Mouse (Mus musculus) thymus, adult 2 months (tissue): ENCODE measurements around the gene Elp1. TPM values are rescaled to one million over a fixed set of nuclear protein-coding genes. Genes with fewer than 3 reads are reported as not detected.
A peak's percentile ranks its signal among the peaks of the same experiment; 100 is the strongest.

Experiments used
- DNase-seq: peaks from one replicate; pipeline ENCODE4 v3.0.0; 2021
- H3K27ac ChIP-seq: fragments of 200-500 bp; 2 replicates; pipeline ENCODE4 v1.5.1; 2012; ENCODE audit warnings: low read length, control low read depth; ENCODE audit not compliant: control insufficient read depth, insufficient read depth
- H3K27me3 ChIP-seq: fragments of 200-500 bp; 2 replicates; pipeline ENCODE4 v1.6.1; 2012; ENCODE audit warnings: mild to moderate bottlenecking, low read length, moderate library complexity, mixed read lengths; ENCODE audit not compliant: control insufficient read depth, insufficient read depth
- H3K36me3 ChIP-seq: fragments of 200-500 bp; 2 replicates; pipeline ENCODE4 v1.6.1; 2012; ENCODE audit warnings: mild to moderate bottlenecking, low read length, moderate library complexity; ENCODE audit not compliant: control insufficient read depth, insufficient read depth
- H3K4me1 ChIP-seq: fragments of 200-500 bp; replicated peaks from 2 replicates; pipeline ENCODE4 v1.6.1; 2012; ENCODE audit warnings: low read length; ENCODE audit not compliant: control insufficient read depth, insufficient read depth
- H3K4me3 ChIP-seq: fragments of 200-500 bp; 2 replicates; pipeline ENCODE4 v1.5.1; 2012; ENCODE audit warnings: mild to moderate bottlenecking, low read length, control low read depth, moderate library complexity; ENCODE audit not compliant: control insufficient read depth, insufficient read depth
- CTCF ChIP-seq: fragments of 200-500 bp; IDR thresholded peaks from 2 replicates; pipeline ENCODE4 v1.5.1; 2012; ENCODE audit warnings: mild to moderate bottlenecking, control low read depth, low read length, moderate library complexity, borderline replicate concordance; ENCODE audit not compliant: control insufficient read depth, poor library complexity, insufficient read depth; ENCODE audit errors: extremely low read depth
- POLR2A ChIP-seq: fragments of 200-500 bp; IDR thresholded peaks from 2 replicates; pipeline ENCODE4 v1.6.1; 2012; ENCODE audit warnings: mild to moderate bottlenecking, low read length, control low read depth, moderate library complexity; ENCODE audit not compliant: control insufficient read depth, poor library complexity, insufficient read depth; ENCODE audit errors: extremely low read depth
- WGBS: fragments of 180-500 bp; shearing (Covaris S2); methylation state at CpG from one replicate; pipeline ENCODE4 v1.1.7; 2018; 5-methylcytosine and 5-hydroxymethylcytosine counted together
- polyA plus RNA-seq: library from polyadenylated mRNA; depleted of rRNA; stranded (reverse); fragments of >200 nt; gene quantifications from 2 replicates; pipeline ENCODE4 v1.2.3, GENCODE M21; 2012

Gene Elp1
- polyA plus RNA-seq, 1 experiment = 18.0 TPM

DNA sequence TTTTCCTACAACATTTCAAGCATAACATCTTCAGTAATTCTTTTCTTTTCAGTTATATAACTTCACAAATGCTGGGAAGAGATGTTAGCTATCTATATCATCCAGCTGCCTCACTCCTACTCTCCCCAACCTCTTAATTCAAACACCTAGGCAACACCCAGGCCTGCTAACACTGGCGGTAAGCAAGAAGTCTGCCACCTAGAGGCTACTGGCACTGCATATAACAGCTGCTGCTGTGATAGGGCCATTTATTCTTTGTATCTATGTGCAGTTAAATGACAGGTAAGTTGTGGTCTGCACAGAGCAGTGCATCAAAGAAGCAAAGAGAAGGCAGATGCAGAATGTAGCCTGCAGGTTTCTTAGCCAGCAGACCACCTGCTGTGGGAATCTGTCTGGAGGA, 10.8 kb downstream of the Elp1 start:
- WGBS = 71% methylated on average over 1 of the region's 1 CpGs
- H3K27ac ChIP-seq = no peak overlapping the region
- H3K4me3 ChIP-seq = no peak overlapping the region
- H3K4me1 ChIP-seq = no peaks in the 10 kb centered on the region
- TF ChIP-seq POLR2A = no peak
- TF ChIP-seq CTCF = no peak
- peak; percentile 10 for DNase-seq
- H3K36me3 ChIP-seq = peaks cover 50% of the 10 kb centered on the region
- no peaks in the 10 kb centered on the region for H3K27me3 ChIP-seq

DNA sequence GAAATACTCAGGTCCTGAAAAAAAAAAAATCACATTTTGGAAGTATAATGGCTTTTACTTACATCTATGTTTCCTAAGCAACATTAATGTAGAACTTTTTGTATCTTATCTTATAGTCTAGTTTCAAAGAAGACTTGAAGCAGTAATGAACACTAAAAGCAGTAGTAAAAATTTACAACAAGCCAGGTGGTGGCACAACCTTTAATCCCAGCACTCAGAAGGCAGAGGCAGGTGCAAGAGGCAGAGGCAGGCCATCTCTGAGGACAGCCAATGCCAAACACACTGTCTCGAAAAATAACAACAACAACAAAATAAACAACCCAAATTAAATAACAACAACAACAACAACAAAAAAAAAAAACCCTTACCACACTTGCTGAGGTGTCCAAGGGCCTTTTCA, 31.1 kb downstream of the Elp1 start:
- no peaks in the 10 kb centered on the region for H3K4me1 ChIP-seq
- WGBS = 74% methylated on average over 1 of the region's 1 CpGs
- H3K27me3 ChIP-seq = no peaks in the 10 kb centered on the region
- TF ChIP-seq CTCF = no peak
- no peak for DNase-seq
- no peak overlapping the region for H3K4me3 ChIP-seq
- H3K27ac ChIP-seq = no peak overlapping the region
- peaks cover 59% of the 10 kb centered on the region for H3K36me3 ChIP-seq

GRCm38 (mm10) chr4:56768913-56769312, 33.2 kb downstream of the Elp1 start:
- Histone ChIP-seq H3K27ac (no peak overlapping the region), H3K36me3 (peaks cover 44% of the 10 kb centered on the region), H3K4me1 (no peaks in the 10 kb centered on the region), H3K4me3 (no peak overlapping the region), H3K27me3 (no peaks in the 10 kb centered on the region)
- TF ChIP-seq CTCF = no peak
- no peak for TF ChIP-seq POLR2A
- no peak for DNase-seq
- WGBS = 95% methylated on average over 7 of the region's 7 CpGs

DNA sequence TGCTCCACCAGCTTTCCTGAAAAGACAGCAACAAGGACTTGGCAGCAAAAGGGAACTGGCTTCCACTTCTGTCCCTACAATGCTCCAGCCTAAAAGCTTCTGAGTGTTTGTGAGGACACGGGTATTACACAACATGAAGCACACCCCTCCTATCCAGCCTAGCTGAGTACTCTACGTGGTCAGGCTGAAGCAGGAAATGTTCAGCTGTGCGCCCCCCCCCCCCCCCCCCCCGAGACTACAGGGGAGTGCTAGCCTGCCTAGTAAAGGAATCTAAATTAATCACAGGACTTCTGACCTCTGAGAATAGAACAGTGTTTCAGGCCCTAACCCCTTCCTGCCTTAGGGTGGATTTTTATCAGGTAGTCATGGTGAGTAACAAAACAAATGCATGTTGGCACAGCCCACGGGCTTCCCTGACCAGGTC, 34.3 kb downstream of the Elp1 start:
- WGBS = 77% methylated on average over 5 of the region's 5 CpGs
- H3K27ac ChIP-seq = no peak overlapping the region
- no peaks in the 10 kb centered on the region for H3K27me3 ChIP-seq
- no peak overlapping the region for H3K4me3 ChIP-seq
- peaks cover 34% of the 10 kb centered on the region for H3K36me3 ChIP-seq
- TF ChIP-seq POLR2A (no peak), CTCF (no peak)
- H3K4me1 ChIP-seq = no peaks in the 10 kb centered on the region
- no peak for DNase-seq

DNA sequence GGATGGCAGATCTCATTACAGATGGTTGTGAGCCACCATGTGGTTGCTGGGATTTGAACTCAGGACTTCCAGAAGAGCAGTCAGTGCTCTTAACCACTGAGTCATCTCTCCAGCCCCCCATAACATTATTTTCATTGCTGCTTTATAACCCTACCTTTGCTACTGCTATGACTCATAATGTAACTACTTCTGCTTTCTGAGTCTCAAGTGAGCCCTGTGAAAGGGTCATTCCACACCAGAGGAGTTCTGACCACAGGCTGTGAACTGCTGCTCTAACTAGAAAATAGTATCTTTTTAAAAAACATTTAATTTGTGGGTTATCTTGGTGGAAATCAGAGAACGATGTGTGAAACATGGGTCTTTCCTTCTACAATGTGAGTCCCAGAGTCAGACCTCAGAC, 44.4 kb downstream of the Elp1 start:
- no peaks in the 10 kb centered on the region for H3K27me3 ChIP-seq

GRCm38 (mm10) chr4:56756966-56757600, 45.0 kb downstream of the Elp1 start:
- Histone ChIP-seq H3K27ac (no peak overlapping the region), H3K27me3 (no peaks in the 10 kb centered on the region), H3K4me1 (no peaks in the 10 kb centered on the region), H3K36me3 (peaks cover 29% of the 10 kb centered on the region), H3K4me3 (no peak overlapping the region)
- no peak for DNase-seq
- 95% methylated on average over 10 of the region's 10 CpGs for WGBS
- TF ChIP-seq CTCF (no peak), POLR2A (no peak)

More for the DNA sequence above, 44.4 kb downstream of the Elp1 start:
- no peak overlapping the region for H3K4me3 ChIP-seq
- TF ChIP-seq POLR2A (no peak), CTCF (no peak)
- no peak for DNase-seq
- H3K27ac ChIP-seq = no peak overlapping the region
- no peaks in the 10 kb centered on the region for H3K4me1 ChIP-seq
- H3K36me3 ChIP-seq = peaks cover 29% of the 10 kb centered on the region
- WGBS = 88% methylated on average over 1 of the region's 1 CpGs

DNA sequence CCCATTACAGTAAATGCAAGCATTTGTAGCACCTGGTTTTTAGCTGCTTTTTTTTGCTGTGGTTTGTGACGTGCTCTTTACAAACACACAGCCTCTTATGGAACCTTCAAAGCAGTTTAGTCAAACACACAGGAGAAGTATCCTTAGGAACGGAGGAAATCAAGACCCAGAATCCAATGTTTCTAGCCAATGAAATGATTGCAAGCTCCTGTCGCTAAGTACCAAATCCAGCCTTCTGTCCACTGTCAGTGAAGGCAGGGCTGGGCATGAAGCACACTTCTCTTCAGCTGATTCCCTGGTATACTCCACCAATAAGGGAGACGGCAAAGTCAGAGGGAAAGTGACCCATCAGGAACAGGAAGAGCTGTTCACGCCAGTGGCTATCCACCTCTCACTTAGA, 46.1 kb downstream of the Elp1 start:
- H3K27ac ChIP-seq = no peak overlapping the region
- H3K4me3 ChIP-seq = no peak overlapping the region
- H3K36me3 ChIP-seq = peaks cover 33% of the 10 kb centered on the region
- no peaks in the 10 kb centered on the region for H3K27me3 ChIP-seq
- TF ChIP-seq POLR2A (no peak), CTCF (no peak)
- WGBS = 94% methylated on average over 5 of the region's 5 CpGs
- no peak for DNase-seq
- no peaks in the 10 kb centered on the region for H3K4me1 ChIP-seq
